Mouse (Mus musculus) CH12.LX (cell line): ENCODE measurements around the gene Samd10. TPM values are rescaled to one million over a fixed set of nuclear protein-coding genes. Genes with fewer than 3 reads are reported as not detected.

Source experiments
- DNase-seq: peaks from one replicate; pipeline ENCODE4 v3.0.0-alpha.2; 2013; ENCODE audit errors: extremely low read depth
- H3K27ac ChIP-seq: 2 replicates; pipeline ENCODE4 v1.5.1; 2012; ENCODE audit warnings: low read depth, mild to moderate bottlenecking, control low read depth, moderate library complexity; ENCODE audit not compliant: insufficient read depth
- H3K27me3 ChIP-seq: replicated peaks from 2 replicates; pipeline ENCODE3; 2012; ENCODE audit warnings: inconsistent platforms
- H3K36me3 ChIP-seq, 2 experiments: replicated peaks in 1 of 2; 2 replicates each; pipeline versions ENCODE3 to v1.6.1; 2012; ENCODE audit warnings: inconsistent platforms in 1 of 2, low read length in 1 of 2, mild to moderate bottlenecking in 1 of 2, mixed read lengths in 1 of 2, moderate library complexity in 1 of 2; ENCODE audit not compliant: control insufficient read depth in 1 of 2, insufficient read depth in 1 of 2
- H3K4me1 ChIP-seq, 2 experiments: 2 replicates each; pipeline ENCODE4 v1.6.1; 2012; ENCODE audit warnings: inconsistent platforms in 1 of 2, moderate library complexity in 1 of 2; ENCODE audit not compliant: insufficient read depth in 2 of 2, control insufficient read depth in 1 of 2
- H3K4me2 ChIP-seq: 2 replicates; pipeline ENCODE4 v1.6.1; 2012; ENCODE audit warnings: low read depth, mild to moderate bottlenecking, control low read depth; ENCODE audit not compliant: poor library complexity, insufficient read depth, severe bottlenecking
- H3K4me3 ChIP-seq, 3 experiments: fragments of 150-350 bp in 1 of 3; sonication (generic) in 1 of 3; replicated peaks in 1 of 3; 2 replicates each; pipeline versions ENCODE3 to v1.5.1; 2011 to 2012; ENCODE audit warnings: low read depth in 2 of 3, low read length in 2 of 3, mild to moderate bottlenecking in 2 of 3, moderate library complexity in 2 of 3, control low read depth in 1 of 3, improper control_type of control experiment in 1 of 3, inconsistent platforms in 1 of 3, mixed read lengths in 1 of 3; ENCODE audit not compliant: poor library complexity in 1 of 3
- H3K79me2 ChIP-seq: replicated peaks from 2 replicates; pipeline ENCODE4 v1.6.1; 2012; ENCODE audit warnings: mild to moderate bottlenecking, moderate library complexity; ENCODE audit not compliant: control insufficient read depth, poor library complexity, insufficient read depth, severe bottlenecking; ENCODE audit errors: extremely low read depth
- H3K9ac ChIP-seq: 2 replicates; pipeline ENCODE4 v1.6.1; 2012; ENCODE audit warnings: low read depth, mild to moderate bottlenecking, control low read depth, moderate library complexity; ENCODE audit not compliant: insufficient read depth
- H3K9me3 ChIP-seq: replicated peaks from 2 replicates; pipeline ENCODE3; 2012; ENCODE audit warnings: low read length, inconsistent platforms, mixed read lengths
- CTCF ChIP-seq, 2 experiments: IDR thresholded peaks in 1 of 2; conservative IDR thresholded peaks in 1 of 2; 2 replicates each; pipeline ENCODE4 v1.5.1; 2011 to 2012; ENCODE audit warnings: low read depth in 2 of 2, low read length in 2 of 2, improper control_type of control experiment in 1 of 2, inconsistent platforms in 1 of 2, mild to moderate bottlenecking in 1 of 2, moderate library complexity in 1 of 2
- E2F4 ChIP-seq: IDR thresholded peaks from 2 replicates; pipeline ENCODE4 v1.6.1; 2011; ENCODE audit warnings: low read depth, low read length, improper control_type of control experiment; ENCODE audit not compliant: insufficient replicate concordance
- ELF1 ChIP-seq: IDR thresholded peaks from 2 replicates; pipeline ENCODE4 v1.6.1; 2014; ENCODE audit warnings: low read depth, mild to moderate bottlenecking, inconsistent platforms, low read length, improper control_type of control experiment
- ETS1 ChIP-seq: conservative IDR thresholded peaks from 2 replicates; pipeline ENCODE4 v1.6.1; 2012; ENCODE audit warnings: low read depth, mild to moderate bottlenecking, inconsistent platforms, low read length, improper control_type of control experiment, moderate library complexity
- HCFC1 ChIP-seq: IDR thresholded peaks from 2 replicates; pipeline ENCODE4 v1.6.1; 2012; ENCODE audit warnings: low read depth, mild to moderate bottlenecking, inconsistent platforms, low read length, improper control_type of control experiment
- MAX ChIP-seq: IDR thresholded peaks from 2 replicates; pipeline ENCODE4 v1.6.1; 2011; ENCODE audit warnings: low read length, improper control_type of control experiment
- MEF2A ChIP-seq: IDR thresholded peaks from 2 replicates; pipeline ENCODE4 v1.6.1; 2014; ENCODE audit warnings: low read depth, mild to moderate bottlenecking, inconsistent platforms, low read length, improper control_type of control experiment, borderline replicate concordance
- MYC ChIP-seq: IDR thresholded peaks from 2 replicates; pipeline ENCODE4 v1.6.1; 2011; ENCODE audit warnings: low read depth, mild to moderate bottlenecking, improper control_type of control experiment, low read length
- NELFE ChIP-seq: IDR thresholded peaks from 2 replicates; pipeline ENCODE4 v1.6.1; 2011; ENCODE audit warnings: low read depth, low read length, improper control_type of control experiment
- RAD21 ChIP-seq: IDR thresholded peaks from 2 replicates; pipeline ENCODE4 v1.6.1; 2011; ENCODE audit warnings: low read depth, mild to moderate bottlenecking, low read length, improper control_type of control experiment, moderate library complexity
- SMC3 ChIP-seq: IDR thresholded peaks from 2 replicates; pipeline ENCODE4 v1.6.1; 2011; ENCODE audit warnings: low read depth, low read length, improper control_type of control experiment
- TBP ChIP-seq: conservative IDR thresholded peaks from 2 replicates; pipeline ENCODE4 v1.6.1; 2011; ENCODE audit warnings: low read depth, low read length, improper control_type of control experiment
- UBTF ChIP-seq: IDR thresholded peaks from 2 replicates; pipeline ENCODE4 v1.6.1; 2012; ENCODE audit warnings: low read depth, mild to moderate bottlenecking, inconsistent platforms, low read length, improper control_type of control experiment, moderate library complexity
- USF2 ChIP-seq: conservative IDR thresholded peaks from 2 replicates; pipeline ENCODE4 v1.6.1; 2011; ENCODE audit warnings: low read depth, low read length, improper control_type of control experiment
- ZC3H11A ChIP-seq: IDR thresholded peaks from 2 replicates; pipeline ENCODE4 v1.6.1; 2012; ENCODE audit warnings: low read depth, mild to moderate bottlenecking, inconsistent platforms, low read length, improper control_type of control experiment
- ZKSCAN1 ChIP-seq: IDR thresholded peaks from 2 replicates; pipeline ENCODE4 v1.6.1; 2012; ENCODE audit warnings: low read depth, inconsistent platforms, low read length, improper control_type of control experiment, borderline replicate concordance
- ZMIZ1 ChIP-seq: IDR thresholded peaks from 2 replicates; pipeline ENCODE4 v1.6.1; 2012; ENCODE audit warnings: low read depth, mild to moderate bottlenecking, inconsistent platforms, low read length, improper control_type of control experiment
- dilution Hi-C: fragments of 300-500 bp; cut with MboI; formaldehyde crosslinking; loops from 2 replicates; pipeline ENCODE4 v1.14.3; 2020; ENCODE audit warnings: low sequenced_read_pairs; ENCODE audit not compliant: extremely low pct_unique_long_range_greater_than_20kb, extremely low pct_ligation_motif_present
- in situ Hi-C: fragments of 300-500 bp; cut with MboI; formaldehyde crosslinking; loops from 3 replicates; pipeline ENCODE4 v1.14.3; 2019; ENCODE audit warnings: low sequenced_read_pairs, low pct_ligation_motif_present, low pct_unique_long_range_greater_than_20kb, mixed read lengths
- polyA plus RNA-seq: library from polyadenylated mRNA; unstranded; fragments of >175 nt; gene quantifications from 2 replicates; pipeline ENCODE4 v1.2.1, GENCODE M21; 2012; ENCODE audit warnings: low read depth; ENCODE audit not compliant: insufficient read length
- total RNA-seq, 2 experiments: library from RNA; depleted of rRNA; stranded (reverse); fragments of 300-350 nt in 1 of 2; fragments of >200 nt in 1 of 2; gene quantifications; 2 replicates each; pipeline ENCODE4 v1.2.3; 2012 to 2014

Samd10 gene
- total and polyA plus RNA-seq, 3 experiments: 0.32 to 3.8 (median 0.66) TPM

DNA sequence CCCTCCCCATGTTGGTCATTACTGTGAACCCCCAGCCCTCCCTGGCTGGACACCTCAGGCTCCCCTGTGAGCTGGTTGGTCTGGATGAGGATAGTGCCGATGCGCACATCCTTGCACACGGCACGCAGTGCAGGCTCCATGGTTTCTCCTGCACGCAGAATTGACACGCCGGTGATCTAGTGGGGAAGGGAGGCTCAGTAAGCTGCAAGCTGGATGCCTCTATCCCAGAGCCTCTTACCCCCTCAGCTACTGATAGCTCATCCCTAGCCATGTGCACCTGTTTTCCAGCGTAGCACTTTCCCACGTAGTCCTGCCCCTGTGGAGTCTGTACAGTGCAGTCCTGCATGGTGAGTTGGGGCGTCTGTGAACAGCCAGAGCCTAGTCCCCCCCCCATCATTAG, 29.2 kb downstream of the Samd10 start:
- DNase-seq: no peak
- H3K4me3 ChIP-seq: no peak overlapping the region
- no peak overlapping the region for H3K27ac ChIP-seq
- H3K9me3 ChIP-seq: no peaks in the 10 kb centered on the region
- peaks cover 46 to 77% of the 10 kb centered on the region in 2 experiments for H3K36me3 ChIP-seq
- H3K9ac ChIP-seq: no peak overlapping the region
- in situ Hi-C loops: no loop called here
- H3K4me1 ChIP-seq: peaks cover 0 to 7% of the 10 kb centered on the region in 2 experiments; a peak in 2 of 4 replicates
- no peak for TF ChIP-seq SMC3
- TF ChIP-seq MYC: no peak
- TF ChIP-seq NELFE: no peak
- no peaks in the 10 kb centered on the region for H3K79me2 ChIP-seq
- dilution Hi-C loops: no loop called here
- no peak overlapping the region for H3K4me2 ChIP-seq
- no peaks in the 10 kb centered on the region for H3K27me3 ChIP-seq

DNA sequence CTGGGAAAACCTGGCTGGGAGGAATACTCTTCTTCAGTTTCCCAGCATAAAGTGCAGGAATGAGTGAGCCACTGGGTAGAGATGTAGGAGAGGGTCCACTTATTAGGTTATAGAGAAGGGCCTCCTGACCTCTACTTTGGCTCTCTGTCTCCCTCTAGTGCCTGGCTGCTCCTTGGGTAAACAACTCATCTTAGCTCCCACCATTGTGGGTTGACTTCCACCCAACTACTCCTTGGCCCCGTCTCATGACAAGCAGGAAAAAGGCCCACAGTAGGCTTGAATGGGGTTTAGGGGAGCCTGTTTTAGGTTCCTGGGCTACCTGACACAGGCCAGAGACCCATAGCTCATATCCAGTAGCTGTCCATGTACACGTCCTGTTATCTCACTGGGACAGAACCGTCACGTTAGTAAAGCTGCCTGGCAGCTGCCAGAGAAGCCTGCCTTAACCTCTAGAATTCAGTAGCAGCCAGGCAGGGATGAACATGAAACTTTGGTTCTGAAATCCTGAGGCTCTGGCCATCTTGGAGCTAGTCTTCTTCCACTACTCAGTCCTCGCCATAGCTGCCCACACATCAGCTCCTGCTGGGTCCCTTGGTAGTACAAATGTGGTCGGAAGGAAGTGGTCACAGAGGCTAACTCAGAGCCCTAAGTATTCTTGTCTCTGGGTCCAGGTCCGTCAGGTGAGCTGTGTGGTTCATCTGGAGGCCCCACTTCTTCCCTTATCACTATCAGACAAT, 30.6 kb downstream of the Samd10 start:
- no peaks in the 10 kb centered on the region for H3K27me3 ChIP-seq
- peaks cover 35 to 63% of the 10 kb centered on the region in 2 experiments for H3K36me3 ChIP-seq
- no peaks in the 10 kb centered on the region for H3K9me3 ChIP-seq
- H3K9ac ChIP-seq: no peak overlapping the region
- H3K79me2 ChIP-seq: no peaks in the 10 kb centered on the region
- peak; percentile 54 for DNase-seq
- in situ Hi-C loops: no loop called here
- TF ChIP-seq HCFC1: no peak
- no peak for TF ChIP-seq ZKSCAN1
- peak; percentile 76 for TF ChIP-seq RAD21
- peak; percentile 27; the same call in 1 of the 2 replicates for TF ChIP-seq ZC3H11A
- no peak for TF ChIP-seq UBTF
- TF ChIP-seq MAX: no peak
- TF ChIP-seq ZMIZ1: no peak
- no peak for TF ChIP-seq MYC
- TF ChIP-seq CTCF (conservative IDR thresholded peaks at IDR 0.05 in 1 of 2, IDR thresholded peaks at IDR 0.05 in 1 of 2; ENCODE audit: low read depth in 2 of 2, low read length in 2 of 2): peak; percentile 66 to 88
- 0 out of 2 replicates have a peak, but pooled peaks have one; percentile 12 for TF ChIP-seq ELF1
- TF ChIP-seq ETS1: no peak
- TF ChIP-seq MEF2A: no peak
- 0 out of 2 replicates have a peak, but pooled peaks have one; percentile 29 for TF ChIP-seq NELFE
- no peak for TF ChIP-seq USF2
- peak; percentile 79 for TF ChIP-seq SMC3
- TF ChIP-seq E2F4: no peak
- TF ChIP-seq TBP: no peak
- TF ChIP-seq, all 38 proteins: peak for 6
- H3K27ac ChIP-seq: no peak overlapping the region
- peaks cover 0 to 7% of the 10 kb centered on the region in 2 experiments; a peak in 2 of 4 replicates for H3K4me1 ChIP-seq
- H3K4me2 ChIP-seq: no peak overlapping the region
- dilution Hi-C loops: no loop called here
- H3K4me3 ChIP-seq: no peak overlapping the region
